ENCODE assay signal across 8 mouse cellular contexts in genomic region chr13:55510332-55510667, GRCm38 (mm10). TPM values are rescaled to one million over a fixed set of nuclear protein-coding genes. Genes with fewer than 3 reads are reported as not detected.
DNase-seq lines count a peak whose midpoint lies in the region; ATAC-seq and TF ChIP-seq lines count a peak whose summit lies in the region.

No protein-coding gene starts in this region.

- H3K27me3 ChIP-seq in limb, embryonic 15.5 days = no peaks in the 10 kb centered on the region
- no peaks in the 10 kb centered on the region for H3K27me3 ChIP-seq in stomach, embryonic 14.5 days (ENCODE audit: control insufficient read depth, insufficient read depth, low read length)

- H3K4me1 ChIP-seq in lung, adult 2 months (ENCODE audit: control insufficient read depth, insufficient read depth, low read length) = peaks cover 13% of the 10 kb centered on the region
- peaks cover 16% of the 10 kb centered on the region for H3K4me1 ChIP-seq in embryonic fibroblast, embryonic 13.5 days (ENCODE audit: control insufficient read depth, insufficient read depth, low read length)
- peaks cover 45% of the 10 kb centered on the region for H3K4me1 ChIP-seq in limb, embryonic 15.5 days
- H3K4me1 ChIP-seq in stomach, embryonic 14.5 days (ENCODE audit: control insufficient read depth, insufficient read depth, low read length) = peaks cover 29% of the 10 kb centered on the region

- no peak for ATAC-seq in limb, embryonic 15.5 days (ENCODE audit: insufficient number of reproducible peaks, low FRiP score, low TSS enrichment, low read depth)
- no peak for ATAC-seq in stomach, embryonic 14.5 days (ENCODE audit: insufficient number of reproducible peaks, insufficient read depth, low FRiP score, low read depth)

- peak overlapping the region; percentile 88; the same call in 1 of the 2 replicates for H3K4me2 ChIP-seq in limb, embryonic 15.5 days
- H3K4me2 ChIP-seq in stomach, embryonic 14.5 days (replicated peaks; ENCODE audit: low read depth, low read length) = peak overlapping the region; percentile 86

- no peak for TF ChIP-seq POLR2A in lung, adult 2 months (IDR thresholded peaks at IDR 0.05; ENCODE audit: borderline replicate concordance, extremely low read depth, low read depth, low read length)
- TF ChIP-seq POLR2A in embryonic fibroblast, embryonic 13.5 days (IDR thresholded peaks at IDR 0.05; ENCODE audit: low read depth, low read length) = peak; percentile 11

- peaks cover 47% of the 10 kb centered on the region for H3K36me3 ChIP-seq in limb, embryonic 15.5 days
- peaks cover 45% of the 10 kb centered on the region for H3K36me3 ChIP-seq in stomach, embryonic 14.5 days (ENCODE audit: control insufficient read depth, insufficient read depth, low read length)

- WGBS in lung, adult 2 months = 34% methylated on average over 3 of the region's 3 CpGs
- WGBS in limb, embryonic 15.5 days = 20% methylated on average over 3 of the region's 3 CpGs
- 20% methylated on average over 3 of the region's 3 CpGs for WGBS in stomach, embryonic 14.5 days

- TF ChIP-seq CTCF in lung, adult 2 months (IDR thresholded peaks at IDR 0.05; ENCODE audit: insufficient read depth, low read length) = no peak
- TF ChIP-seq CTCF in embryonic fibroblast, embryonic 13.5 days (IDR thresholded peaks at IDR 0.05; ENCODE audit: borderline replicate concordance, insufficient read depth, low read length) = no peak

- DNase-seq in lung, adult 2 months = peak; percentile 19
- no peak for DNase-seq in lung, postnatal 25 days (ENCODE audit: low spot score)
- no peak for DNase-seq in adrenal gland, adult 18-20 months (ENCODE audit: low spot score in 2 of 2)
- DNase-seq in adrenal gland, adult 8-10 months = no peak
- DNase-seq in layer of hippocampus, adult 18-20 months (ENCODE audit: low spot score in 2 of 2) = no peak

- H3K9me3 ChIP-seq in limb, embryonic 15.5 days = no peaks in the 10 kb centered on the region
- no peaks in the 10 kb centered on the region for H3K9me3 ChIP-seq in stomach, embryonic 14.5 days (ENCODE audit: control insufficient read depth, low read depth, low read length)

- H3K27ac ChIP-seq in embryonic fibroblast, embryonic 13.5 days (ENCODE audit: insufficient read depth, low read length) = peak overlapping the region; percentile 65
- peak overlapping the region; percentile 84 for H3K27ac ChIP-seq in limb, embryonic 15.5 days
- peak overlapping the region; percentile 29; the same call in 1 of the 2 replicates for H3K27ac ChIP-seq in stomach, embryonic 14.5 days (ENCODE audit: low read length)

- H3K9ac ChIP-seq in limb, embryonic 15.5 days = no peak overlapping the region
- H3K9ac ChIP-seq in stomach, embryonic 14.5 days (replicated peaks; ENCODE audit: low read depth, low read length) = no peak overlapping the region

- no peak overlapping the region for H3K4me3 ChIP-seq in lung, adult 2 months (replicated peaks; ENCODE audit: extremely low read depth, low read depth, low read length)
- peak overlapping the region; percentile 8; the same call in 1 of the 2 replicates for H3K4me3 ChIP-seq in embryonic fibroblast, embryonic 13.5 days (ENCODE audit: insufficient read depth, low read length)
- peak overlapping the region; percentile 71 for H3K4me3 ChIP-seq in limb, embryonic 15.5 days
- H3K4me3 ChIP-seq in stomach, embryonic 14.5 days (ENCODE audit: low read depth, low read length) = no peak overlapping the region

RNA-seq across cellular contexts. Expression of gene Pdlim7, which starts 3.2 kb away (rescaled TPM):
- 72.1 and 80.5 TPM in 2 replicates for polyA plus RNA-seq in lung, adult 2 months (2012; rRNA removed)
- polyA plus RNA-seq in embryonic fibroblast, embryonic 13.5 days (2011; ENCODE audit: insufficient read length, low read depth, missing spikeins) = 132 and 179 TPM in 2 replicates
- 147 and 213 TPM in 2 replicates for polyA plus RNA-seq in limb, embryonic 15.5 days (2015; fragmentation: Nextera tagmentation; extraction: Ambion mirVana)
- 257 and 270 TPM in 2 replicates for polyA plus RNA-seq in stomach, embryonic 14.5 days (2014; fragmentation: Nextera tagmentation; extraction: Ambion mirVana)
- total RNA-seq in adrenal gland, adult 18-20 months (2021) = 10 to 100 TPM; 11.6 to 26.8 TPM
- 10 to 100 TPM; 10.9 to 23.8 (median 18.3) TPM for total RNA-seq in adrenal gland, adult 8-10 months (2022)
- total RNA-seq in layer of hippocampus, adult 18-20 months (2021) = 10 to 100 TPM; 93.2 to 99.5 TPM

RNA-seq across cellular contexts. Expression of gene Dok3, which starts 18.8 kb away (rescaled TPM):
- polyA plus RNA-seq in lung, adult 2 months (2012; rRNA removed) = 39.8 TPM in 2 replicates
- 0.60 and 0.79 TPM in 2 replicates for polyA plus RNA-seq in embryonic fibroblast, embryonic 13.5 days (2011; ENCODE audit: insufficient read length, low read depth, missing spikeins)
- polyA plus RNA-seq in limb, embryonic 15.5 days (2015; fragmentation: Nextera tagmentation; extraction: Ambion mirVana) = 4.7 and 5.7 TPM in 2 replicates
- 2.1 and 2.4 TPM in 2 replicates for polyA plus RNA-seq in stomach, embryonic 14.5 days (2014; fragmentation: Nextera tagmentation; extraction: Ambion mirVana)
- total RNA-seq in adrenal gland, adult 18-20 months (2021) = 1 to 10 TPM; 5.1 to 5.3 TPM
- total RNA-seq in adrenal gland, adult 8-10 months (2022) = 1 to 10 TPM; 4.0 to 7.2 (median 4.7) TPM
- total RNA-seq in layer of hippocampus, adult 18-20 months (2021) = 10 to 100 TPM; 14.5 to 16.4 TPM

RNA-seq across cellular contexts. Expression of gene Dbn1, which starts 22.4 kb away (rescaled TPM):
- 20.6 and 21.6 TPM in 2 replicates for polyA plus RNA-seq in lung, adult 2 months (2012; rRNA removed)
- 105 and 139 TPM in 2 replicates for polyA plus RNA-seq in embryonic fibroblast, embryonic 13.5 days (2011; ENCODE audit: insufficient read length, low read depth, missing spikeins)
- 162 and 172 TPM in 2 replicates for polyA plus RNA-seq in limb, embryonic 15.5 days (2015; fragmentation: Nextera tagmentation; extraction: Ambion mirVana)
- polyA plus RNA-seq in stomach, embryonic 14.5 days (2014; fragmentation: Nextera tagmentation; extraction: Ambion mirVana) = 118 and 120 TPM in 2 replicates
- total RNA-seq in adrenal gland, adult 18-20 months (2021) = 10 to 100 TPM; 11.1 to 16.2 TPM
- total RNA-seq in adrenal gland, adult 8-10 months (2022) = 10 to 100 TPM; 13.6 to 33.8 (median 24.0) TPM
- 100 to 1,000 TPM; 359 to 362 TPM for total RNA-seq in layer of hippocampus, adult 18-20 months (2021)

RNA-seq across cellular contexts. Expression of gene Ddx41, which starts 26.2 kb away (rescaled TPM):
- polyA plus RNA-seq in lung, adult 2 months (2012; rRNA removed) = 58.0 and 61.1 TPM in 2 replicates
- polyA plus RNA-seq in embryonic fibroblast, embryonic 13.5 days (2011; ENCODE audit: insufficient read length, low read depth, missing spikeins) = 23.9 and 26.2 TPM in 2 replicates
- 56.1 and 56.7 TPM in 2 replicates for polyA plus RNA-seq in limb, embryonic 15.5 days (2015; fragmentation: Nextera tagmentation; extraction: Ambion mirVana)
- polyA plus RNA-seq in stomach, embryonic 14.5 days (2014; fragmentation: Nextera tagmentation; extraction: Ambion mirVana) = 61.5 and 67.6 TPM in 2 replicates
- 10 to 100 TPM; 40.6 to 47.1 TPM for total RNA-seq in adrenal gland, adult 18-20 months (2021)
- total RNA-seq in adrenal gland, adult 8-10 months (2022) = 10 to 100 TPM; 47.0 to 58.7 (median 52.7) TPM
- total RNA-seq in layer of hippocampus, adult 18-20 months (2021) = 10 to 100 TPM; 56.0 to 56.2 TPM

RNA-seq across cellular contexts. Expression of gene Prr7, which starts 46.2 kb away (rescaled TPM):
- polyA plus RNA-seq in lung, adult 2 months (2012; rRNA removed) = 5.6 and 9.6 TPM in 2 replicates
- polyA plus RNA-seq in embryonic fibroblast, embryonic 13.5 days (2011; ENCODE audit: insufficient read length, low read depth, missing spikeins) = 2.5 and 4.6 TPM in 2 replicates
- polyA plus RNA-seq in limb, embryonic 15.5 days (2015; fragmentation: Nextera tagmentation; extraction: Ambion mirVana) = 0.38 and 1.2 TPM in 2 replicates
- 0.87 and 1.4 TPM in 2 replicates for polyA plus RNA-seq in stomach, embryonic 14.5 days (2014; fragmentation: Nextera tagmentation; extraction: Ambion mirVana)
- total RNA-seq in adrenal gland, adult 18-20 months (2021) = 1 to 10 TPM; 1.9 to 2.2 TPM
- total RNA-seq in adrenal gland, adult 8-10 months (2022) = 1 to 10 TPM; 2.3 to 4.3 (median 3.7) TPM
- 10 to 100 TPM; 75.6 to 79.2 TPM for total RNA-seq in layer of hippocampus, adult 18-20 months (2021)

Comparison
In these comparisons a context has a peak if more than half of its experiments do, and no peak if none do; other contexts are left out.
1. H3K4me3 ChIP-seq: peak in embryonic fibroblast, embryonic 13.5 days (single experiment) and limb, embryonic 15.5 days (single experiment); none in lung, adult 2 months (single experiment) and stomach, embryonic 14.5 days (single experiment).
2. H3K27ac ChIP-seq: peak in every context shown above with its lines; median percentile 84 in limb, embryonic 15.5 days; 65 in embryonic fibroblast, embryonic 13.5 days; 29 in stomach, embryonic 14.5 days.